Mouse (Mus musculus): ENCODE measurements around the gene 4931406C07Rik. TPM values are rescaled to one million over a fixed set of nuclear protein-coding genes. Genes with fewer than 3 reads are reported as not detected.
A peak's percentile ranks its signal among the peaks of the same experiment; 100 is the strongest.

The 4931406C07Rik gene
- total RNA-seq, 2 experiments from 2014 or later: 19.5 to 20.6 TPM

- DNase-seq (ENCODE audit: low spot score in 2 of 2): no peak
These were observed 9.1 kb downstream of the 4931406C07Rik start for GRCm38 (mm10) chr9:15297112-15297511.

GRCm38 (mm10) chr9:15289251-15289650, 17.0 kb downstream of the 4931406C07Rik start:
- no peak for DNase-seq (ENCODE audit: low spot score in 2 of 2)

- DNase-seq (ENCODE audit: low spot score in 2 of 2): no peak
These were observed 17.8 kb downstream of the 4931406C07Rik start for GRCm38 (mm10) chr9:15288402-15288801.

GRCm38 (mm10) chr9:15287846-15288245, 18.4 kb downstream of the 4931406C07Rik start:
- DNase-seq (ENCODE audit: low spot score in 2 of 2): no peak

GRCm38 (mm10) chr9:15285443-15285842, 20.8 kb downstream of the 4931406C07Rik start:
- no peak for DNase-seq (ENCODE audit: low spot score in 2 of 2)

GRCm38 (mm10) chr9:15280491-15280879, 25.8 kb downstream of the 4931406C07Rik start:
- no peak for DNase-seq (ENCODE audit: low spot score in 2 of 2)

GRCm38 (mm10) chr9:15279649-15280490, 26.4 kb downstream of the 4931406C07Rik start, which contains the start of gene Med17:
Gene Med17 (minus strand): TSS chr9:15279931.
- DNase-seq (ENCODE audit: low spot score in 2 of 2): peak; percentile 86 to 91

GRCm38 (mm10) chr9:15279139-15279648, 27.1 kb downstream of the 4931406C07Rik start:
- no peak for DNase-seq (ENCODE audit: low spot score in 2 of 2)

GRCm38 (mm10) chr9:15278343-15278742, 27.9 kb downstream of the 4931406C07Rik start:
- DNase-seq (ENCODE audit: low spot score in 2 of 2): no peak

GRCm38 (mm10) chr9:15276855-15277254, 29.4 kb downstream of the 4931406C07Rik start:
- DNase-seq (ENCODE audit: low spot score in 2 of 2): no peak

- DNase-seq (ENCODE audit: low spot score in 2 of 2): no peak
These were observed 32.3 kb downstream of the 4931406C07Rik start for GRCm38 (mm10) chr9:15273981-15274380.

- no peak for DNase-seq (ENCODE audit: low spot score in 2 of 2)
These were observed 42.8 kb downstream of the 4931406C07Rik start for GRCm38 (mm10) chr9:15263487-15263886.

GRCm38 (mm10) chr9:15261980-15262379, 44.3 kb downstream of the 4931406C07Rik start:
- DNase-seq (ENCODE audit: low spot score in 2 of 2): no peak

GRCm38 (mm10) chr9:15256214-15256613, 50.0 kb downstream of the 4931406C07Rik start:
- DNase-seq (ENCODE audit: low spot score in 2 of 2): no peak

GRCm38 (mm10) chr9:15254501-15254900, 51.7 kb downstream of the 4931406C07Rik start:
- no peak for DNase-seq (ENCODE audit: low spot score in 2 of 2)

- no peak for DNase-seq (ENCODE audit: low spot score in 2 of 2)
These were observed 54.1 kb downstream of the 4931406C07Rik start for GRCm38 (mm10) chr9:15252196-15252595.

- DNase-seq (ENCODE audit: low spot score in 2 of 2): no peak
These were observed 55.9 kb downstream of the 4931406C07Rik start for GRCm38 (mm10) chr9:15250376-15250775.

- DNase-seq (ENCODE audit: low spot score in 2 of 2): no peak
These were observed 60.8 kb downstream of the 4931406C07Rik start for GRCm38 (mm10) chr9:15245319-15246075.

- DNase-seq (ENCODE audit: low spot score in 2 of 2): no peak
These were observed 64.1 kb downstream of the 4931406C07Rik start for GRCm38 (mm10) chr9:15242130-15242529.

GRCm38 (mm10) chr9:15241596-15241939, 64.7 kb downstream of the 4931406C07Rik start:
- DNase-seq (ENCODE audit: low spot score in 2 of 2): peak in 1 of 2 experiments; percentile 43

GRCm38 (mm10) chr9:15240863-15241595, 65.2 kb downstream of the 4931406C07Rik start:
- DNase-seq (ENCODE audit: low spot score in 2 of 2): no peak
